Mouse (Mus musculus) lung, postnatal 10 days (tissue): ENCODE data around the gene Gls.

Experiments used
- DNase-seq: peaks from one replicate; pipeline ENCODE4 v3.0.0; 2021

Gene Gls

DNA sequence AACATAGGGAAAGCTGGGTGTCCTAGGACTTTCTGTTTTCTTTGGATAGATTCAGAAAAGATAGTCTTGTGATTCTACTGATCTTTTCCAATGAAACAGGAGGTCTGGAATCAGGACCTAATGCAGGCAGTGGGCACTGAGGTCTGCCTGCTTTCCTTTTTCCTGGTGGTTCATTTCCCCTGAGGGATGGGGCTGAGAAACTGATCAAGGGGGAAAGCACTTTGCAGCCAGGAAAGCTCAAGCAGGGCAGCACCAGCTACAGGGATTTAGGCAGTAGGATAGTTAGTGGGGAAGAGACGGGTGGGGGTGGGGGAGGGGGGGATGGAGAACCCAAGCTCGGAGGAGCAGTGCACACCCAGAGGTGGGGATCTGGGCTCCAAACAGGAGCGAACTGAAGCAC lies 80.1 kb downstream of the Gls start:
- no peak for DNase-seq

DNA sequence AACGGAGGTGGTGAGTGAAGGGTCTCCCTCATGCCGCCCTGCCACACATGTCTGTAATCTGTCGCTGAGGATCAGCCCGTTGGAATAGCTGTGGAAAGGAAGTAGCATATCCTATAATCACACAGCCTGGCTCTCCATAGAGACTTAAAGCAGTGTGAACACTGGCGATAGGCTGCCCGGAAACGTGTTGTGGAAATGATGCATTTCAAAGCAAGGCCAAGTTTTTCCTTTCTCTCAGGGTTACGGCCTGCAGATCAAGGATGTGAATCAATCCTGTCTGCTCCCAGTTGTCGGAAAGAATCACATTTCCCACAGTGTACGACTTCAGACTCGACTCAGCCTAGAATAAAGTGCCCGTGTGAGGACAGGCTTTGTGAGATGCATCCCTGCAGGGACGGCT lies 80.7 kb downstream of the Gls start:
- DNase-seq: no peak

DNA sequence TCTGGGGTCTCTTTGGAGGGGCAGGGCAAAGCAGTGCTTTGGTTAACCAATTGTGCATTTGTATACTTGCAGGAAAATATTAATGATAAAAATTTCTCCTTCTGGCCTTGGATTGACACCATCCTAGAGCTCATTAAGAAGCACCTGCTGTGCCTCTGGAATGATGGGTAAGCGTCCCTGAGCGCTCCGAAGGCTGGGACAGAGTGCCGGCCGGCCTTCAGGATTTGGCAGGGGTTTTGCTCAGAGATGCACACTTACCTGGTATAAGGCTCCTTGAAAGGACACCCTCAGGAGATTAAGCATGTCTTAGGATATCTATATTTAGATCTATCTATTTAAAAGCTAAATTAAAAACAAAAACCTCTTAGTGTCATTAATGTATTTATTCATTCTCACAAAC lies 81.9 kb downstream of the Gls start:
- no peak for DNase-seq

DNA sequence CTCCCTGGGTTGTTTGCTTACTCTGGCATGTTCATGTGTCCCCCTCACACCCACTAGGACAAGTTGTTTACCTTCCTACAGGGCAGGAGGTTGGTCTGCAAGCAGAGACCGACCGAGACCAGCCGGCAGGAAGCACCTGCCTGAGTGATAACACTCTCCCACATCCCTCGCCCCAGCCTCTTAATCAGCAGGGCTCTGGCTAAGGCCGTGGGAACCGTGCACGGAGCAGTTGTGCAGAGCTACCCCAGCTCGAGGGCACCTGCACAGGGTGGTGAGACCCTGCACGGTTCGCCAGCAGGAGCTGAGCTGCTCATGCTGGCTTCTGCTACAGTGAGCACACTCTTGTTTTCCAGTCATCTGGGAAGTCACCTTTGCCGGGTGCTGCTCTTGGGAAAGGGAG lies 82.4 kb downstream of the Gls start:
- DNase-seq: peak; percentile 7

DNA sequence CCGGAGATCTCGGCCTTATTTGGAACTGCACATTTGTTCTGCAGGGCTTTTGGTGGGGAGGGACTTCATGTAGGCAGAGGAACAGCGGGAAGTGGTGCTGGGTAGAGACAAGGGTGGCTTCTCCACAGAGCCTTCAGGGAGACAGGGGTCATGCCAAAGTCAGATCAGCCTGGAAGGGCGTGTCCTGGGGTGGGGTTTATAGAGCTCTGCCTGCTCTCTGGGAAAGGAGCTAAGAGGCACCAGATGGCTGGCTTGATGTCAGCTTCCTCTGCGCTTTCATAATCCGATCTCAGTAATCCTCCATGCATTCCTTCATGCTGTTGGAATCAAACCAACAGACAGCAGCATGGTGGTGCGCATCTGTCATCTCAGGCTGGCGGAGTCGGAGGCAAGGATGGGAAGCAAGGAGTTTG lies 83.1 kb downstream of the Gls start:
- DNase-seq: peak; percentile 62

DNA sequence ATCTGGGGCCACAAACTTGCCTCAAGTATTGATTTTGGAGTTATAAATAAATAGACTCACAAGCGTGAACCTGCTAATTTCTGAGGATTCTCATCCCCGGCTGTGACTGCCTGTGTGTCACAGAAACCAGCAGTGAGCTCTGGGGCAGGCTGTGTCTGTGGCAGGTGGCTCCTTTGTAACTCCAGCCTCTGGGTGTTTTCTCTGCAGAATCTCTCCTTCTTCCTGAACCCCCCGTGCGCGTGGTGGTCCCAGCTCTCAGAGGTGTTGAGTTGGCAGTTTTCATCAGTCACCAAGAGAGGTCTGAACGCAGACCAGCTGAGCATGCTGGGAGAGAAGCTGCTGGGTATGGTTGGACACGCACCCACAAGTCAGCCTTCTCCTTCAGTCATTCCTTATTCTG lies 84.3 kb downstream of the Gls start:
- DNase-seq: no peak

DNA sequence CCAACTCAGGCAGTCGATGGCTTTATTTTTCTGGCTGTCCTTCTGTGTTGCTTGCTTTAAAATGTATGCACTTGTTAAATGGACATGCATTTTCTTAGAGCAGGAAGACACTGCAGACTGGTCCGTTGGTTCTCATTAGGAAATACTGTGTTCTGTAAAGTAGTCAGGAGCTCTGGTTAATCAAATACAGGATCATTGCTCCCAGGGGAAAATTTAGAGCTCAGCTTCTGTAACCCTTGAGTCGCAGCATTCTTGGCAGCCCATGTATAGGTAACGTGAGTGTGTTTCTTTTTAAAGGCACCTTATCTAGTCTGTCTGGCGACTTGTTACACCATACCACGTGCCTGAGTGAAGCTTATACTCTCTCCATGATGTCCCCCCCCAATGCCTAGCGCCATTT lies 84.9 kb downstream of the Gls start:
- no peak for DNase-seq

DNA sequence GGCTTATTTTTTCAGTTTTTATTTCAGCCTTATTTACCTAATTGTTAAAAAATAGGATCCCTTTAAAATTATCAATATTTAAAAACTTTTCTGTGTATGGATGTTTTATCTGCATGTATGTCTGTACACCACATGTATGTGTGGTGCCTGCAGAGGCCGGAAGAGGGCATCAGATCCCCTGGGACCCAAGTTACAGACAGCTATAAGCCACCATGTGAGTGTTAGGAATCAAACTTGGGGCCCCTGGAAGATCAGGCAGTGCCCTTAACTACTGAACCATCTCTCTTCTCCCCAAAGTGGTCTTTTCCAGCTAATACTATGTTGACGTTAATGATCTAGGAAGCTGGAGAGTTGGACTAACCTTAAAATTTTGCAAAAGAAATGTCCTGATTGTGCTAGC lies 85.6 kb downstream of the Gls start:
- DNase-seq: no peak

DNA sequence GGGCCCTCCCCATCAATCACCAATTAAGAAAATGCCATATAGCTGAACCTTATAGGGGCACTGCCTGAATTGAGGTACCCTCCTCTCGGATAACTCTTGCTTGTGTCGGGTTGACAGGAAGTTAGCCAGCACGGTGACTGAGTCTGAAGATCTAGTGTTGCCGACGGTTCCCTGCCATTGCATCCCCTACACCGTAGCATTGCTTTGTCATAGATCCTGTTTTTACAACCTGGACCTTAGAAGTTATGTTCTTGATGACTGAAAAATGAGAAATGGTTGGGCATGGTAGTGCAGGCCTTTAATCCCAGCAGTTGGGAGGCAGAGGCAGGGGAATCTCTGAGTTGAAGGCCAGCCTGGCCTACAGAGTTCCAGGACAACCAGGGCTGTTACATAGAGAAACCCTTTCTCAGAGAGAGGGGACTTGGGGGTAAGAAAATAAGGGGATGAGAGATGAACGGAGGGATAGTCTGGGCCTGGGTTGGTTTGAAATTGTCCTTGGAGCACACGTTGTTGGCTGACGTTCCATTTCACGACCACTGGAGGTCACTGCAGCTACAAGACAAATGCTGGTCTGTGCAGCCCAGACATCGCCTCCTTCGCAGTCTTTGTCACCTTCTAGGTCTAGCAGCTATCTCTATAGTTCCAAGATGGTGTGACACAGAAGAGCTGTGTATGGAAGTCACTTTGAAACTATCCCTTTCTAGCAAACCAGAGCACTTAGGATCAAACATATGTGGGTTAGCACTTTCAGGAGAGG lies 86.6 kb downstream of the Gls start:
- DNase-seq: peak; percentile 62

DNA sequence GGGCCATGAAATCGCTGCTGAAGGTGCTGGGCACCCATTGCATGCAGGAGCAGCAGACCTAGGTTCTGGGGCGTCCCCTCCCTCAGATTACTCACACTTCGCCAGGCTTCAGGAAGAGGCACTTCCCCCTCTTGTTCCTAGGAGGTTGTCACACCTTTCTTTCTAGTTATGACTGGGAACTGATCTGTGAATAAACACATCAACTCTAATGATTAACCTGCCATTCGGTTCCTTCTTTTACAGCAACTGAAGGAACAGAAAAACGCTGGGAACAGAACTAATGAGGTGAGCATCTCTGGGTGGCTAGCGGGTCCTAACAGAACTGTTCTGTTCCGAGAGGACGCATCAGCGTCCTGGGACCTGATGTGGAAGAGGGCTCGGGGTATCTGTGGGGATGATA lies 88.1 kb downstream of the Gls start:
- no peak for DNase-seq

DNA sequence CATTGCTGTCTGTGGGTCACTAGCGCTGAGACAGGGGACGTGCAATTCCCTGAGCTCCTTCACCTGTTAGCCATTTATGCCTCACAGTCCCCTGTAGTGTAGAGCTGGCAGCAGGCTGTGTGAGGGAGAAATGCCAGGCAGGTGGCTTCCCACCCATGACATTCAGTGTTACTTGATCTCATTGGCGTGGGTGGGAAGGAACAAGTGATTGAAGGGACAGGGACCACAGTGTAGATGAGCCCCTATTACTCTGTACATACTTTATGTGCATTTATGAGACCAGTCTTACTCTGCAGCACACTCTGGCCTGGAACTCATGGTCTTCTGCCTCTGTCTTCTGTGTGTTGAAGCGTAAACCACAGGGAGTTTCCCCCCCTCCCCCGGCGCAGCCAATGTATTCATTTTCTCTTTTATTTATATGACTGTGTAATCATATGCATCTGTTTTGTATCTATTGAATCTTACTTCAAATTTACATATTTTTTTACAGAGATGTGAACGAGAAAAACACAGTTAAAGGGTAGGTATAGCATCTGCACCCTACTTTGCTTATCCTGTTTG lies 89.4 kb downstream of the Gls start:
- DNase-seq: no peak

DNA sequence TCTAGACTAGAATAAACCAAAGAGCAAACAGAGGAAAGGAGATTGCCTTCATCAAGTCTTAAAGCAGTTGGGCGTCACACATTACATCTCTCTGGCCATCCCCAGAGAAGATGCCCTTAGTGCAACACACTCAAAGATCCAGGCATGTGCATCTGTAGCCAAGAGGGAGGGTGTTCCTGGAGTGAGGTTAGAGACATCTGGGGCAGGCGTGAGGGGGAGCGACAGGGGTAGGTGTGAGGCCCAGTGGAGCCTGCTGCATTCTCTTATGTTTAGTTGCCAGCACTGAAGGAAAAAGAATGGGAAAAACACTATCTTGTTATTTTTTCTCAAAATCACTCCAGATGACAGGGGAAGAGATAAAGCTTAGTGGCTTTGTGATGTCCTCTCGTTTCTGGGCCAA lies 89.8 kb downstream of the Gls start:
- DNase-seq: no peak

DNA sequence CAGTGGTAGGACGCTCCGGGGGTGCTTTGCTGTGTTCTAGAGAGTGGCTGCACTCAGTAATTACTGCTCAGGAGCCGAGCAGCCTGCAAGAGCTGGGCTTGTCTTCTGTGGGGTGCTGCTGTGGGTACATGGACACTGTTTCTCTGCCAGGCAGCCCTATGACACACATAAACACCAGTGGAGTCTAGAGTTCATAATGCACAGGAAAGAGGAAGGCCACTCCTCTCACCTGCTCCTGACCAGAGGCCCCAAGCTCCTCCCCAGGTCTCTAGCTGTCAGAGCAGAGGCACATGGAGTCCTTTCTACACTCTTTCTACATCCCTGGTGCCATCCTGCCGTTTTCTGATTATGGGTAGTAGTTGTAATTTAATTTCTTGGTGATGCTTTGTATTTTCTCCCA lies 90.9 kb downstream of the Gls start:
- no peak for DNase-seq

DNA sequence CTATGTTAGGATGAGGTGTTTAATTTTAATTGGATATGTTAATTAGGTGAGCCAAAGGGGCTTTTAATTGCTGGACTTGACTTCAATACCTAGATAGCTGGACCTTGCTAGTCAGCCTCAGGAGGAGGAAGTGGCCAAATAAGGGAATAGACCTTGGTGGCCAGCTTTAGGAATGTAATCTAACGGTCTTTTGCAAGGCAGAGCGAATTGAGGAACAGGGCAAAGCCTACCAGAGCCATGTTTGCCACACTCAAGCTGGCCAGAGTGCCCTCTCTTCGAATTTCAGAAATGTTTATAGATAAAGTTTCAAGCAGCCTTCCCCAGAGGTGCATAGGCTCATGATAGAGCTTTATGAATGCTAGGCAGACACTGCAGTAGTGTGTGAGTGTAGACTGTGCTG lies 91.5 kb downstream of the Gls start:
- no peak for DNase-seq

DNA sequence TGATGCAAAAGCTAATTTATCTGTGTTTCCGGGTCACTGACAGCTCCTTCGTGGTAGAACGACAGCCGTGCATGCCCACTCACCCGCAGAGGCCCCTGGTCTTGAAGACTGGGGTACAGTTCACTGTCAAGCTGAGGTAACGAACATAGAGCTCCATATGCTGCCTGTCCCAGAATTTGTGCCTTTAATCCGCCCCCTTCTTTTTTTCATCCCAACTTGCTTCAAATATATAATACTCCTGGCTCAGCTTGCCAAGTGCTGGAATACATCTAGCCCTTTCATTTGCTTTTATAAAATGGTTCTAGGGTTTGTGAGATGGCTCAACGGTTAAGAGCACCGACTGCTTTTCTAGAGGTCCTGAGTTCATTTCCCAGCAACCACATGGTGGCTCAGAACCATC lies 92.5 kb downstream of the Gls start:
- no peak for DNase-seq

DNA sequence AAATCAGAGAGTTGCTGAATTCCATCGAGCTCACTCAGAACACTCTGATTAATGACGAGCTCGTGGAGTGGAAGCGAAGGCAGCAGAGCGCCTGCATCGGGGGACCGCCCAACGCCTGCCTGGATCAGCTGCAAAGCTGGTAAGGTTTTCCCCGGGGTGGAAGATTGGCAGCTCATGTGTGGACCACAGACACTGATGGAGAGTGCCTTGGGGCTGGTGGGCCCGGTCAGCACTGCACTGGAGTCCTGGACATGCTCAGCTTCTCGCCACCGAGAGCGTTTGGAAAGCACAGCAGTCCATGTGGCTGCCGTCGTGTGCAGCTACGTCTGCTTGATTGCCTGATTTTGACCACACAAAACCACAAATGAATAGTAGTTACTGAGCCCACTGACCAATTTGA lies 95.7 kb downstream of the Gls start:
- no peak for DNase-seq

DNA sequence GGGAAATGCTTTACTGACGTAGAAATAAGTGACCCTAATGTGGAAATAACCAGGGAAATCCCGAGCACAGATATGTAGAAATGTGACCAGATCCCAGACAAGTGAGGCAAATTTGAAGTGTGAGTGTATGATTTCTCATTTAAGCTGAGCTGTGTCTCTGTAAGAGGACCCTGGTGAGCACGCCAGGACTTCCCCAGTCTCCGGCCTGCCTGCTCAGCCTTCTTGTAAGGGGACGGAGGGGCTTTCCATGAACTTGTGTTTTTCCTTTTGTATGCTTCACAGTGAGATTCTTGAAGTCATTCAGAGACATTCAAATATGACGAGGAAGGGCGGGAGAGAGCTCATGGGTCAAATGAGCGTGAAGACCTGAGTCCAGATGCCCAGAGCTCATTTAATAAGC lies 99.8 kb downstream of the Gls start:
- DNase-seq: no peak

DNA sequence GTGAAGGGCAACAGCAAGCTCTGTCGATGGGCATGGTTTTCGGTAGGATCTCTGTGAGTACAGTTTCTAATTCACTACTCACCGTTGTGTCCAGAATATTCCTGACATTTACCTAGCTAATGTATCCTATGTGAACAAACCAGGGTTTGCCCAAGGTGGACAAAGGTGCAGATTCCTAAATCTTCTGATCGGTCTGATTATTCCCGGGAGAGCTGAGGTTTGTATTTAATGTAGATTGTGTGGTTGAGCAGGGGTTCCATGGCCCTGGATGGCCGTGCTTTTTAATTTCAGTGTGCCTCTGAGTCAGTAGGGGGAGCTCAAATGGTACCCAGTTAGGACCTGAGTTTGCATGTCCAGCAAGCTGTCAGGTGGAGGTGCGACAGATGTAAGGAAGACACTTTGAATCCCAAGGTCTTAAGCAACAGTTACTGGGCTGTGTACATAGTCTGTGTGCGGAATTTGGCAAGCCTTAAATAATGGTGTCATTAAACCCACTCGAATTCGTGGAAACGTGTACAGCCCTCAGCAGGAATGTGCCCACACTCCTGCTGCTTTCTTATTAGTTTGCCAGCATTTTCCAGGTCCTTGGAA lies 101.2 kb downstream of the Gls start:
- no peak for DNase-seq

DNA sequence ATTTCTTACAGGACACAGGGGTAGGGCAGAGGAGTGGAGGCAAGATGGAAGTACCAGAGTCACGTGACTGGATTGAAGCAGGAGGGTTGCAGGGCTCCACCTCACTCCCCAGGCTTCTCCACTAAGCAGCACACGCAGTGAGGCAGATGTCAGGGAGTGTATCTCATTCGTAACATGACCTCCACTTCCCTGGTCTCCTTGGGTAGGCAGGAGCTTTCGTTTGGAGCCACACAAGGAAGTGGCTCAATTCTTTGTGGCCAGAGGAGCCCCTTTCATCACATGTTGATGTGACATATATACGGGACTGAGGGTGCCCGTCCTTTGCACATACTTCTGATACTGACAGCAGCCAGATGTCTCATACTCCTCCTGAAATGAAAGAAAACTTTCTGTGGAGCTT lies 103.2 kb downstream of the Gls start:
- no peak for DNase-seq

DNA sequence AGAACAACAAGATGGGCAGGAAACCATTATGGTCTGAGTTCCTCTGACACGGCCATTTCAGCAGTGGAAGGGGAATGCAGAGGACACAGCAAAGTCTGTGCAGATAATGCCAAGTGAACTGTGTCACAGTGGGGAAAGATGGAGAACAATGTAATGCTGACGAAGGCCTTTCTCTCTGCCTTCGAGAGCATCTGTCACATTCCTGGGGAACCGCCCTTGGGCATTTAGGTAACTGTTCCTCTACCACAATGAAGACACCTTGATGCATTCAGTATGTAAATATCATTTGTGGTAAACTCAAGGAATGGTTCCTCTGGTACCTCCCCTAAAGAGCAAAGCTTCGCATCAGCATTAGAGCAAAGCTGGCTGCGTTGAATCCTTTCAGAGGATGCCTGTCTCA lies 105.7 kb downstream of the Gls start:
- DNase-seq: no peak

DNA sequence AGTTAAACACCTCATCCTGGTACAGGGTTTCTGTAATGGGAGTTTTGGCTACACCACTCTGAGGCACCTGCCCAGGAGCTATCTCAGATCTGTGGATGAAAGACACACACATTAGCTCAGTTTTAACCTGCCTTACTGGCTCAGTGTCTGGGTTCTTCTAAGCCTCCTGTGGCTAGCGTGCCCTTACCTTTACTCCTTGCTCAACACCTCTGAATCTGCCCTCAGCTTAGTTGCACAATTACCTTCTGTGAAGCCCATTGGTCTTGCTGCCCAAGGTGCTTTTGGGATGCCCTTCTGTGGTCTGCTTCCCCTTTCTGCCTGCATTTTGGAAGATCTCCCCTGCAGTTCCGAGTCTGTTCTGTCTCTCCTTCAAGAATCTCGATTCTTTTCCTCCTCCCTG lies 108.2 kb downstream of the Gls start:
- no peak for DNase-seq

DNA sequence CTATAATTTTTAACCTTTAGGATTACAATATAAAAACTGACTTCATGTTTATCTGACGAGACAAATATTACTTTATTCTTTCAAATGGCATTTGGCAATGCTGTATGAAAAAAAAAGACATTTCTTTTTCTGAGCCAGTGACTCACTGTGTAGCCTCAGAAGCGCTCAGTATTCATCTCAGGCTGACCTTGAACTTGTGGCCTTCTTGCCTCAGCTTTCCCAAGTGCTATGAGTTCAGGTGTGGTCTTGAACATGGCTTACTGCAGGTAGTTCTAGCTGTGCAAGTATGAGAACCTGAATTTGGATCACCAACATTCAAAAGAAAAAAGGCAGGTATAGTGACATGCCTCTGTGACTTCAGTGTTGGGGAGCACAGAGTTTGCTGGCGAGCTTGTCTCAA lies 112.0 kb downstream of the Gls start:
- DNase-seq: no peak

DNA sequence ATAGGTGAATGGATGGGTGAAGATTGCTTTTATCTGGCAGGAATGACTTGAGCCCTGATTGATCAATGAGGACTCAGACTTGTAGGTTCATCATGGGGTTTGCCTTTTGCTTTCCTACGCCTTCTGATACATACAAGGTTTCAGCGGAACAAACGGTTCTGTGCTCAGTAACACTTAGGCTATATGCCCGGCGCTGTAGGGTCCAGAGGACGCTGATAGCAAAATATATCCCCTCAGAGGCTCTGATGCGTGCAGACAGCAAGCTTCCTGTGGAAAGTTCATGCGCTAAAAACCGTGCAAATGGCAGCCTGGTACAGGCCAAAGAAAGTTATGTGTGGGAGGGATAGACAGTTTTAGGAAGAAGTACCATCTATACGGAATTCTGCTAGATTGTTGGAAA lies 112.8 kb downstream of the Gls start:
- no peak for DNase-seq

DNA sequence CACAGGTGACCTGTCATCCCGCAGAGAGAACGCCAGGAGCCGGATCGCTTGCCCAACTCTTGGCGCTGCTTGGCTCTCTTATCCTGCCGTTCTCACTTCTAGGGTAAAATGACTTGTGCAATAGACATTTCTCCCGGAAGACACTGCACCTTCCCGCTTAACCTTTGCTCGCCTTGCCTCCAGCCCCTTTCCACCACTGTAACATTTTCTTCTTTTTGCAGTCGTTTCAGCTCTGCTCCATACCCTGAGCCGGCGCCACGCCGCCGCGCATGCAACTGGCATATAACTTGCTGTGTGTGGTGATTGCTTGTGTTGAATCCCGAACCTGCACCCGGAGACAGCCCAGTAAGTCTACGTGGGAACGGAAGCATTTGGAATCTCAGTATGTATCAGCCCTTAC lies 113.3 kb downstream of the Gls start:
- no peak for DNase-seq
